Mouse (Mus musculus): ENCODE results near the gene E2f2. TPM values are rescaled to one million over a fixed set of nuclear protein-coding genes. Genes with fewer than 3 reads are reported as not detected.

The E2f2 gene
- total RNA-seq, 2 experiments from 2014 or later, result 4.3 to 9.4 TPM

DNA sequence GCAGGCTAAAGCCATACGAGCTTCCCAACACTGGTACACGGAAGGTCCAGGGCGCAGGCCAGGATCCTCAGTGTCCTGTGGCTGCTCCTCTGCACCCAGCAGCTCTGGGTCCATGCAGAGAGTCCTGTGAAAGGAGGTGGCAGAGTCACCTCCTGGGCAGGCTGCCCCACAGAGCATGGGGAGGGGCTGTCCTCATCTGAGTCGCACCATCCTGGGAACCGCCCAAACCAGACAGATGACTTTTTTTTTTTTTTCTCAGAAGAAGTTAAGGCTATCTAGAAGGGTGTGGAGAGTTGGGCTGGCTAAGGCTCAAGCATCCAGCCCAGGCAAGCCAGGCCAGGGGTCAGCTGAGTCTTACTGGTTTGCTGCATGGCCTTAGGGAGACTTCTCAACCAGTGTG, 56.4 kb downstream of the E2f2 start:
- no peak for ATAC-seq (replicated peaks; ENCODE audit: poor library complexity, severe bottlenecking)

GRCm38 (mm10) chr4:136238669-136239068, 66.5 kb downstream of the E2f2 start:
- ATAC-seq (replicated peaks; ENCODE audit: poor library complexity, severe bottlenecking), result no peak

DNA sequence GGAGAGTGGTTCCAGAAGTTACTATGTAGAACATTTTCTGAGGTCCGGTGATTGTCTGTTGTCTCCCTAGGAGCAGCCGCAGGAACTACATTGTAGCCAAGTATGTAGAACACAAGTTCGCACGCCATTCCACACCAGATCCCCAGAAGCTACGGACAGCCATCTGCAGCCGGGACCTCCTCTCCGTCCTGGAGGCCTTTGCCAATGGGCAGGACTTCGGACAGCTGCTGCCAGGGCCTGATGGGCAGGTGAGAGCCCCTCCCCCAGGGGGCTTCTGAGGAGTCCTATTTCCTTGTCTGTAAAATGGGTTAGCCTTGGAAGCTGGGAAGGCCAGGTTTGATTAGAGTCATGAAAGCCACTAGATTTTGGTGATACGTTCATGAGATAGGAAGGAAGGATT, 66.9 kb downstream of the E2f2 start:
- no peak for ATAC-seq (replicated peaks; ENCODE audit: poor library complexity, severe bottlenecking)

GRCm38 (mm10) chr4:136239622-136240021, 67.4 kb downstream of the E2f2 start:
- peak; percentile 89 for ATAC-seq (replicated peaks; ENCODE audit: poor library complexity, severe bottlenecking)

- ATAC-seq (replicated peaks; ENCODE audit: poor library complexity, severe bottlenecking), result peak; percentile 36
Measured at GRCm38 (mm10) chr4:136240123-136240522, 67.9 kb downstream of the E2f2 start.

GRCm38 (mm10) chr4:136240955-136241354, 68.8 kb downstream of the E2f2 start:
- no peak for ATAC-seq (replicated peaks; ENCODE audit: poor library complexity, severe bottlenecking)

DNA sequence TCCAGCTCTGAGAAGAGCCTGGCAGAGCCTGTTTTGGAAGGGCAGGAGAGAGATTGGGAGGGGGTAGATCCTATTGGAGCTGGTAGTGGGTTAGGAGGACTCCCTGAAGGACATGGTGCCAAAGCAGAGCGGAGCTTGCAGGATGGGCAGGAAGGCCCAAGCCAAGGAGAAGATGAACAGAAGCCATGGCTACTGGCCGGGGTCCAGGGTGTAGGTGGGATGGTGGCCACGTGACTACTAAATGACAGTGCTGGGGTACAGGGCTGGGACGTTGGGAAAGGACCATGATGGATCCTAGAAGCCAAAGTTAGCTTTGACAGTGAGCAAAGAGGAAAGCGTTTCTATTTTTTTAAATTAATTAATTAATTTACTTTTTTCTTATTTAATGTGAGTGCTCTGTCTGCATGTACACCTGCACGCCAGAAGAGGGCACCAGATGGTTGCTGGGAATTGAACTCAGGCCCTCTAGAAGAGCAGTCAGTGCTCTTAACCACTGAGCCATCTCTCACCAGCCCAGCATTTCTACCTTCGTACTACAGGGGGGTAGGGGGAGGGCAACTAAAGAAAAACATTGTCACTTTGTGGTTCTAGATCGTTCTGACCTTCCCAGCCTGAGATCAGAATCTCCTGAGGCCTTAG, 70.0 kb downstream of the E2f2 start:
- no peak for ATAC-seq (replicated peaks; ENCODE audit: poor library complexity, severe bottlenecking)

DNA sequence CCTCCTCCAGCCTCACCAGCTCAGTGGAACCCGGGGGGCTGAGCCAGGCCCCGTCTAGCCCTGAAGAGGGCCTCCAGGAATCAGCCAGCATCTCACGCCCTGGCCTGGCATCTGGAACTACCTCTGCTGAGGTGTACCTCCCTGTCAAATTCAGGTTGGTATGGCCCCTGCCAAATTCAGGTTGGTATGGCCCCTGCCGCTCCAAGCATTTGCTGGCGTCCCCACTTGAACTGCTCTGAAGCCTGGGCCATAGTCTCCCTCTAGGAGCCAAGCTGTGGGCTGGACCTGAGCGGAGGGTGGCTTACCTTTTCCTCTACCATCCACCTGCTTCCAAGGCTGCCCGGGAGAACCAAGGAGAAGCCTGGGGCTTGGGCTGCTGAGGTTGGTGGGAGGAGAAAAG, 70.5 kb downstream of the E2f2 start:
- ATAC-seq (replicated peaks; ENCODE audit: poor library complexity, severe bottlenecking), result no peak

GRCm38 (mm10) chr4:136244208-136244607, 72.0 kb downstream of the E2f2 start:
- no peak for ATAC-seq (replicated peaks; ENCODE audit: poor library complexity, severe bottlenecking)

Other genes starting within 250 kb of the E2f2 start
- gene Hmgcl, start 225.9 kb upstream of the E2f2 start, total RNA-seq (2014; fragmentation: Nextera tagmentation), result 51.5 and 61.2 TPM in 2 replicates
- gene Hmgcl, start 225.9 kb upstream of the E2f2 start, total RNA-seq (2017), result 36.6 and 40.8 TPM in 2 replicates
- gene Gale, start 208.7 kb upstream of the E2f2 start, total RNA-seq (2014; fragmentation: Nextera tagmentation), result 6.3 and 11.1 TPM in 2 replicates
- 5.0 and 5.3 TPM in 2 replicates for gene Gale, start 208.7 kb upstream of the E2f2 start, total RNA-seq (2017)
- gene Lypla2, start 199.8 kb upstream of the E2f2 start, total RNA-seq (2014; fragmentation: Nextera tagmentation), result 28.6 and 60.0 TPM in 2 replicates
- 19.4 and 20.4 TPM in 2 replicates for gene Lypla2, start 199.8 kb upstream of the E2f2 start, total RNA-seq (2017)
- gene Pithd1, start 185.1 kb upstream of the E2f2 start, total RNA-seq (2014; fragmentation: Nextera tagmentation), result 21.2 and 24.7 TPM in 2 replicates
- gene Pithd1, start 185.1 kb upstream of the E2f2 start, total RNA-seq (2017), result 29.1 and 38.0 TPM in 2 replicates
- gene Eloa, start 150.6 kb upstream of the E2f2 start, total RNA-seq (2014; fragmentation: Nextera tagmentation), result 49.1 and 52.3 TPM in 2 replicates
- 62.1 and 63.6 TPM in 2 replicates for gene Eloa, start 150.6 kb upstream of the E2f2 start, total RNA-seq (2017)
- gene Rpl11, start 119.0 kb upstream of the E2f2 start, total RNA-seq (2014; fragmentation: Nextera tagmentation), result 1,756 and 1,826 TPM in 2 replicates
- 806 and 1,025 TPM in 2 replicates for gene Rpl11, start 119.0 kb upstream of the E2f2 start, total RNA-seq (2017)
- not detected in 2 replicates for gene Id3, start 28.9 kb upstream of the E2f2 start, total RNA-seq (2014; fragmentation: Nextera tagmentation)
- gene Id3, start 28.9 kb upstream of the E2f2 start, total RNA-seq (2017), result not detected in 2 replicates
- not detected in 2 replicates for gene Asap3, start 34.0 kb downstream of the E2f2 start, total RNA-seq (2014; fragmentation: Nextera tagmentation)
- not detected in 2 replicates for gene Asap3, start 34.0 kb downstream of the E2f2 start, total RNA-seq (2017)
- gene Tcea3, start 75.3 kb downstream of the E2f2 start, total RNA-seq (2014; fragmentation: Nextera tagmentation), result not detected in 2 replicates
- not detected in 2 replicates for gene Tcea3, start 75.3 kb downstream of the E2f2 start, total RNA-seq (2017)
- gene Zfp46, start 112.3 kb downstream of the E2f2 start, total RNA-seq (2014; fragmentation: Nextera tagmentation), result 4.1 and 7.0 TPM in 2 replicates
- gene Zfp46, start 112.3 kb downstream of the E2f2 start, total RNA-seq (2017), result 11.6 and 16.0 TPM in 2 replicates
- 128 and 164 TPM in 2 replicates for gene Hnrnpr, start 138.5 kb downstream of the E2f2 start, total RNA-seq (2014; fragmentation: Nextera tagmentation)
- gene Hnrnpr, start 138.5 kb downstream of the E2f2 start, total RNA-seq (2017), result 172 and 194 TPM in 2 replicates